Mouse (Mus musculus): Measurements from ENCODE around the gene Pmm1.

DNA sequence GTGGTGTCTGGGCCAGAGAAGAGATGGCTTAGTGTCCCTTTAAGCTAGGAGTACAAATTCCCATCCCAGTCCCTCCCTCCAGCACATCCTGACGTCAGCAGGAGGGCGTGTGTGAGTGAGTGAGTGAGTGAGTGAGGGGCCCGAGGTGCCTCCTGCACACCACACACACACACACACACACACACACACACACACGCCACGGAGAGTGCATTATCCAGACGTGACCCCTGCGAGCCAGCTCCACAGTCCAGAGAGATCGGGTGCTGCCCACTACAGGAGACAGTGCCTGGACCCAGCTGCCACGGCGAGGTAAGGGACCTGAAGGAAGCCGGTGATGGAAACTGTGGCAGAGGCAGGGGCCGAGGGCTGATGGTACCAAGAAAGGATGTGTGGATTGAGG lies 24.1 kb downstream of the Pmm1 start, which contains the start of gene Csdc2:
- TF ChIP-seq POLR2A (IDR thresholded peaks at IDR 0.05; ENCODE audit: insufficient read depth, low read depth, low read length), result peak; percentile 50
- no peak for TF ChIP-seq CTCF (IDR thresholded peaks at IDR 0.05; ENCODE audit: insufficient read depth, low read depth, low read length)

All from olfactory bulb, adult 2 months (tissue).